Mouse (Mus musculus): ENCODE data around the gene Olfr808. TPM values are rescaled to one million over a fixed set of nuclear protein-coding genes. Genes with fewer than 3 reads are reported as not detected.

The Olfr808 gene
- not detected in 2 replicates for polyA plus RNA-seq (2015; fragmentation: Nextera tagmentation; extraction: Ambion mirVana)

- ATAC-seq = no peak
- Histone ChIP-seq H3K9ac (no peak within 1 kb of the TSS), H3K4me3 (replicated peaks) (no peak within 1 kb of the TSS), H3K4me2 (replicated peaks) (no peak within 1 kb of the TSS), H3K27ac (no peak within 1 kb of the TSS), H3K27me3 (replicated peaks) (no peaks in the 10 kb centered on the region), H3K9me3 (no peaks in the 10 kb centered on the region), H3K4me1 (replicated peaks) (no peaks in the 10 kb centered on the region), H3K36me3 (no peaks in the 10 kb centered on the region)
- 96% methylated on average over 1 of the region's 1 CpGs for WGBS
These were observed at the start of gene Olfr808 for GRCm38 (mm10) chr10:129765182-129765581. TSS of gene Olfr808 (plus strand) at chr10:129765482.

- no peak within 1 kb of the TSS for H3K27ac ChIP-seq
- no peak for ATAC-seq
- WGBS = 96% methylated on average over 2 of the region's 2 CpGs
These were observed 36.0 kb upstream of the Olfr808 start, which contains the start of gene Olfr805 for GRCm38 (mm10) chr10:129729275-129729674. TSS of gene Olfr805 (minus strand) at chr10:129729375.

DNA sequence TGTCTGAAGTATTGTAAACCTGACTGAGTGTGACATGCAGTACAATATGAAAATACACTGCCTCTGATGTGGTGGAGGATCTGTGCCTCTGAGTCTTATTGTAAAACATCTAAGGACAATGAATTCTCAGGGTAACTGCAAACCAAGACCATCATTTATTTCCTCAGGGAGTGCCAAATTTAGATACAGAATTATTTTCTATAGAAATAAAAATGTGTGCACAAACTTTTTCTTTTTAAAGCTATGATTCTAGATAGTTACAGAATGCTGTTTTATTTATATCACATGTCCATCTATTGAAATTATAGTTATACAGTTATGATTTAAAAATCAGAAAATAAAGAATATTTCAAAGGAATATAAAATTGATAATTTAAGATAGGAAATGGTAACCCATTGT is 23.5 kb upstream of the Olfr808 start, which contains the start of gene Olfr806:
Gene Olfr806, minus strand, starts transcription at position 101 of the 400 bp plus-strand sequence.
- Histone ChIP-seq H3K4me1 (replicated peaks) (no peaks in the 10 kb centered on the region), H3K27me3 (replicated peaks) (no peaks in the 10 kb centered on the region), H3K9me3 (no peaks in the 10 kb centered on the region), H3K36me3 (no peaks in the 10 kb centered on the region), H3K4me3 (replicated peaks) (no peak within 1 kb of the TSS), H3K4me2 (replicated peaks) (no peak within 1 kb of the TSS), H3K27ac (no peak within 1 kb of the TSS), H3K9ac (no peak within 1 kb of the TSS)
- ATAC-seq = no peak

More at GRCm38 (mm10) chr10:129729275-129729674, 36.0 kb upstream of the Olfr808 start, which contains the start of gene Olfr805:
- no peak within 1 kb of the TSS for H3K4me2 ChIP-seq (replicated peaks)
- no peaks in the 10 kb centered on the region for H3K4me1 ChIP-seq (replicated peaks)
- H3K27me3 ChIP-seq (replicated peaks) = no peaks in the 10 kb centered on the region
- no peak within 1 kb of the TSS for H3K4me3 ChIP-seq (replicated peaks)
- no peaks in the 10 kb centered on the region for H3K9me3 ChIP-seq
- no peaks in the 10 kb centered on the region for H3K36me3 ChIP-seq
- no peak within 1 kb of the TSS for H3K9ac ChIP-seq

- no peak within 1 kb of the TSS for H3K4me3 ChIP-seq (replicated peaks)
- H3K9ac ChIP-seq = no peak within 1 kb of the TSS
- no peaks in the 10 kb centered on the region for H3K27me3 ChIP-seq (replicated peaks)
- no peaks in the 10 kb centered on the region for H3K36me3 ChIP-seq
- ATAC-seq = no peak
- H3K4me2 ChIP-seq (replicated peaks) = no peak within 1 kb of the TSS
- no peaks in the 10 kb centered on the region for H3K4me1 ChIP-seq (replicated peaks)
- H3K9me3 ChIP-seq = no peaks in the 10 kb centered on the region
- 92% methylated on average over 1 of the region's 1 CpGs for WGBS
- H3K27ac ChIP-seq = no peak within 1 kb of the TSS
These were observed 7.6 kb upstream of the Olfr808 start, which contains the start of gene Olfr807 for GRCm38 (mm10) chr10:129757693-129758092. TSS of gene Olfr807 (minus strand) at chr10:129757793.

DNA sequence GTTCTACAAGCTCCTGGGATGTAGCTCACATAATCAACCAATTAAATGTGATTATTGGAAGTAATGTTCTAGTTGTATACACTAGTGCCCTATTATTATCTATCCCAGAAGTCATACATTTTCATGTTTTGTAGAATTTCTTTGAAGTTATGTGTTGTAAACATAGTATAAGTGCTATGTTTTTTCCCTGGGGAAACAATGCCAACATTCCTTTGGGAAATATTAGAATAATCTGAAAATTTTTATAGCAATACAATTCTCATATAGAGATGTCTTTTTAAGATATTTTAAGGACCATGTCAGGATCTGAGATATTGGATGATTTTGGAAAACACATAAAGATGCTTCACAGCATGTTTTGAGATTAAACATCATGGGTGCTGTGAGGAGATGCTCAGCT is 9.1 kb downstream of the Olfr808 start, which contains the start of gene Olfr809:
Gene Olfr809, plus strand, starts transcription at position 301 of the 400 bp plus-strand sequence.
- H3K27ac ChIP-seq = no peak within 1 kb of the TSS
- H3K4me1 ChIP-seq (replicated peaks) = no peaks in the 10 kb centered on the region
- H3K4me2 ChIP-seq (replicated peaks) = no peak within 1 kb of the TSS
- H3K4me3 ChIP-seq (replicated peaks) = no peak within 1 kb of the TSS
- H3K9ac ChIP-seq = no peak within 1 kb of the TSS
- H3K36me3 ChIP-seq = no peaks in the 10 kb centered on the region
- no peaks in the 10 kb centered on the region for H3K27me3 ChIP-seq (replicated peaks)
- no peaks in the 10 kb centered on the region for H3K9me3 ChIP-seq
- ATAC-seq = no peak

- Histone ChIP-seq H3K27ac (no peak overlapping the region), H3K9me3 (no peaks in the 10 kb centered on the region), H3K27me3 (replicated peaks) (no peaks in the 10 kb centered on the region), H3K4me2 (replicated peaks) (no peak overlapping the region), H3K4me3 (replicated peaks) (no peak overlapping the region), H3K4me1 (replicated peaks) (no peaks in the 10 kb centered on the region), H3K9ac (no peak overlapping the region), H3K36me3 (no peaks in the 10 kb centered on the region)
- no peak for ATAC-seq
These were observed 12.8 kb downstream of the Olfr808 start for GRCm38 (mm10) chr10:129778123-129778522.

- Histone ChIP-seq H3K4me2 (replicated peaks) (no peak within 1 kb of the TSS), H3K27me3 (replicated peaks) (no peaks in the 10 kb centered on the region), H3K36me3 (no peaks in the 10 kb centered on the region), H3K4me1 (replicated peaks) (no peaks in the 10 kb centered on the region), H3K4me3 (replicated peaks) (no peak within 1 kb of the TSS), H3K9ac (no peak within 1 kb of the TSS), H3K27ac (no peak within 1 kb of the TSS), H3K9me3 (no peaks in the 10 kb centered on the region)
- ATAC-seq = no peak
These were observed 29.5 kb downstream of the Olfr808 start, which contains the start of gene Olfr810 for GRCm38 (mm10) chr10:129794817-129795216. TSS of gene Olfr810 (minus strand) at chr10:129794917.

- Histone ChIP-seq H3K4me3 (replicated peaks) (no peak within 1 kb of the TSS), H3K9me3 (no peaks in the 10 kb centered on the region), H3K36me3 (no peaks in the 10 kb centered on the region), H3K9ac (no peak within 1 kb of the TSS), H3K27ac (no peak within 1 kb of the TSS), H3K4me1 (replicated peaks) (no peaks in the 10 kb centered on the region), H3K27me3 (replicated peaks) (no peaks in the 10 kb centered on the region), H3K4me2 (replicated peaks) (no peak within 1 kb of the TSS)
- 82% methylated on average over 4 of the region's 4 CpGs for WGBS
- ATAC-seq = no peak
These were observed 39.0 kb downstream of the Olfr808 start, which contains the start of gene Olfr811 for GRCm38 (mm10) chr10:129804296-129804695. TSS of gene Olfr811 (minus strand) at chr10:129804396.

Other genes starting within 250 kb of the Olfr808 start
- gene Olfr791, start 243.7 kb upstream of the Olfr808 start, polyA plus RNA-seq (2015; fragmentation: Nextera tagmentation; extraction: Ambion mirVana) = not detected in 2 replicates
- gene Olfr792, start 226.3 kb upstream of the Olfr808 start, polyA plus RNA-seq (2015; fragmentation: Nextera tagmentation; extraction: Ambion mirVana) = not detected in 2 replicates
- not detected in 2 replicates for gene Olfr794, start 197.8 kb upstream of the Olfr808 start, polyA plus RNA-seq (2015; fragmentation: Nextera tagmentation; extraction: Ambion mirVana)
- not detected in 2 replicates for gene Olfr796, start 152.9 kb upstream of the Olfr808 start, polyA plus RNA-seq (2015; fragmentation: Nextera tagmentation; extraction: Ambion mirVana)
- not detected in 2 replicates for gene Olfr798, start 137.5 kb upstream of the Olfr808 start, polyA plus RNA-seq (2015; fragmentation: Nextera tagmentation; extraction: Ambion mirVana)
- not detected in 2 replicates for gene Olfr799, start 128.0 kb upstream of the Olfr808 start, polyA plus RNA-seq (2015; fragmentation: Nextera tagmentation; extraction: Ambion mirVana)
- gene Olfr800, start 107.8 kb upstream of the Olfr808 start, polyA plus RNA-seq (2015; fragmentation: Nextera tagmentation; extraction: Ambion mirVana) = not detected in 2 replicates
- not detected in 2 replicates for gene Olfr801, start 91.6 kb upstream of the Olfr808 start, polyA plus RNA-seq (2015; fragmentation: Nextera tagmentation; extraction: Ambion mirVana)
- not detected in 2 replicates for gene Olfr802, start 77.3 kb upstream of the Olfr808 start, polyA plus RNA-seq (2015; fragmentation: Nextera tagmentation; extraction: Ambion mirVana)
- gene Olfr803, start 71.2 kb upstream of the Olfr808 start, polyA plus RNA-seq (2015; fragmentation: Nextera tagmentation; extraction: Ambion mirVana) = not detected in 2 replicates
- gene Olfr804, start 62.3 kb upstream of the Olfr808 start, polyA plus RNA-seq (2015; fragmentation: Nextera tagmentation; extraction: Ambion mirVana) = not detected in 2 replicates
- gene Olfr805, start 36.1 kb upstream of the Olfr808 start, polyA plus RNA-seq (2015; fragmentation: Nextera tagmentation; extraction: Ambion mirVana) = not detected in 2 replicates
- gene Olfr806, start 23.6 kb upstream of the Olfr808 start, polyA plus RNA-seq (2015; fragmentation: Nextera tagmentation; extraction: Ambion mirVana) = not detected in 2 replicates
- gene Olfr807, start 7.7 kb upstream of the Olfr808 start, polyA plus RNA-seq (2015; fragmentation: Nextera tagmentation; extraction: Ambion mirVana) = not detected in 2 replicates
- not detected in 2 replicates for gene Olfr809, start 9.2 kb downstream of the Olfr808 start, polyA plus RNA-seq (2015; fragmentation: Nextera tagmentation; extraction: Ambion mirVana)
- not detected in 2 replicates for gene Olfr810, start 29.4 kb downstream of the Olfr808 start, polyA plus RNA-seq (2015; fragmentation: Nextera tagmentation; extraction: Ambion mirVana)
- not detected in 2 replicates for gene Olfr811, start 38.9 kb downstream of the Olfr808 start, polyA plus RNA-seq (2015; fragmentation: Nextera tagmentation; extraction: Ambion mirVana)
- not detected in 2 replicates for gene Olfr812, start 80.6 kb downstream of the Olfr808 start, polyA plus RNA-seq (2015; fragmentation: Nextera tagmentation; extraction: Ambion mirVana)
- gene Olfr813, start 89.9 kb downstream of the Olfr808 start, polyA plus RNA-seq (2015; fragmentation: Nextera tagmentation; extraction: Ambion mirVana) = not detected in 2 replicates
- not detected in 2 replicates for gene Olfr814, start 114.4 kb downstream of the Olfr808 start, polyA plus RNA-seq (2015; fragmentation: Nextera tagmentation; extraction: Ambion mirVana)
- not detected in 2 replicates for gene Olfr815, start 140.4 kb downstream of the Olfr808 start, polyA plus RNA-seq (2015; fragmentation: Nextera tagmentation; extraction: Ambion mirVana)
- not detected in 2 replicates for gene Olfr816, start 150.1 kb downstream of the Olfr808 start, polyA plus RNA-seq (2015; fragmentation: Nextera tagmentation; extraction: Ambion mirVana)
- gene Olfr818, start 183.6 kb downstream of the Olfr808 start, polyA plus RNA-seq (2015; fragmentation: Nextera tagmentation; extraction: Ambion mirVana) = not detected in 2 replicates
- gene Olfr819, start 201.8 kb downstream of the Olfr808 start, polyA plus RNA-seq (2015; fragmentation: Nextera tagmentation; extraction: Ambion mirVana) = not detected in 2 replicates
- gene Olfr247, start 210.7 kb downstream of the Olfr808 start, polyA plus RNA-seq (2015; fragmentation: Nextera tagmentation; extraction: Ambion mirVana) = not detected in 2 replicates
- gene Gm10310, start 219.6 kb downstream of the Olfr808 start, polyA plus RNA-seq (2015; fragmentation: Nextera tagmentation; extraction: Ambion mirVana) = not detected in 2 replicates
- gene Olfr820, start 247.1 kb downstream of the Olfr808 start, polyA plus RNA-seq (2015; fragmentation: Nextera tagmentation; extraction: Ambion mirVana) = not detected in 2 replicates

Data from intestine, embryonic 15.5 days (tissue).